Mouse (Mus musculus) C2C12 (cell line): ENCODE results near the gene Tssk1. TPM values are rescaled to one million over a fixed set of nuclear protein-coding genes. Genes with fewer than 3 reads are reported as not detected.

Experiments
- H3K27me3 ChIP-seq: one replicate; pipeline ENCODE4 v1.6.1; 2011; ENCODE audit not compliant: control insufficient read depth, insufficient read depth, insufficient read length
- H3K36me3 ChIP-seq: one replicate; pipeline ENCODE4 v1.6.1; 2011; ENCODE audit not compliant: control insufficient read depth, insufficient read depth
- H3K4me3 ChIP-seq: one replicate; pipeline ENCODE4 v1.5.1; 2011; ENCODE audit warnings: mild to moderate bottlenecking, control low read depth; ENCODE audit not compliant: poor library complexity, insufficient read depth, severe bottlenecking
- H3K79me2 ChIP-seq: one replicate; pipeline ENCODE4 v1.6.1; 2011; ENCODE audit not compliant: control insufficient read depth, insufficient read depth
- H3K79me3 ChIP-seq: one replicate; pipeline ENCODE4 v1.6.1; 2011; ENCODE audit warnings: low read depth, control low read depth
- H3ac ChIP-seq: one replicate; pipeline ENCODE3; 2011; ENCODE audit warnings: low read depth; ENCODE audit not compliant: control insufficient read depth, insufficient read length
- CEBPB ChIP-seq: IDR thresholded peaks from one replicate; pipeline ENCODE4 v1.6.1; 2011; ENCODE audit warnings: low read depth, mild to moderate bottlenecking, control low read depth, moderate library complexity
- CTCF ChIP-seq: IDR thresholded peaks from one replicate; pipeline ENCODE4 v1.5.1; 2011; ENCODE audit not compliant: control insufficient read depth, insufficient read depth, insufficient read length
- FOSL1 ChIP-seq: IDR thresholded peaks from one replicate; pipeline ENCODE4 v1.8.0; 2011; ENCODE audit warnings: mild to moderate bottlenecking, low read length; ENCODE audit not compliant: poor library complexity, insufficient read depth, severe bottlenecking
- MAX ChIP-seq: IDR thresholded peaks from one replicate; pipeline ENCODE4 v1.6.1; 2011; ENCODE audit warnings: mild to moderate bottlenecking, control low read depth
- MYOD1 ChIP-seq: IDR thresholded peaks from one replicate; pipeline ENCODE4 v1.6.1; 2011; ENCODE audit warnings: low read depth; ENCODE audit not compliant: control insufficient read depth, insufficient read length
- MYOG ChIP-seq: IDR thresholded peaks from one replicate; pipeline ENCODE4 v1.6.1; 2011; ENCODE audit not compliant: control insufficient read depth, insufficient read length; ENCODE audit errors: extremely low read depth
- USF1 ChIP-seq: IDR thresholded peaks from one replicate; pipeline ENCODE4 v1.6.1; 2011; ENCODE audit warnings: low read depth, mild to moderate bottlenecking, control low read depth, moderate library complexity
- polyA plus RNA-seq: library from polyadenylated mRNA; unstranded; fragments of >200 nt; fragmentation: generic; extraction: Trizol; gene quantifications from one replicate; pipeline ENCODE4 v1.2.1, GENCODE M21; 2012; ENCODE audit warnings: missing spikeins

Tssk1 gene
- polyA plus RNA-seq, 1 experiment = 0.05 TPM

DNA sequence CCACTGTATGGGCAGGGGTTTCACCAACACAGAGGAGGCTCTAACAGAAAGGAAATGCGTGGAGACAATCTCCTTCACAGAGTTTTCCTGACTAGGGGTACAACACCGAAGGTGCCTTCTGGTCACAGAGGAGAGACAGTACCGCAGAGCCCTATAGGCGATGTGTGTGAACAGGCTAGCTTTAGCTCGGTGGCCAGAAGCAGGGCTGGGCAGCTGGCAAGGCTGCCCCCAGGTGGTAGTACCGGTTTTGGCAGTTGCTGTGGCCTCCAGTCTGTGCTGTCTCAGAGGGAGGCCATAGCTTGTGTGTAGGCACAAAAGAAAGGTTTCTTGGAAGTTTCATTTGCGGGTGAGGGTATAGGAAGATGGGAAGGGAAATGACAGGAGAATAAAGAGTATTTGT, 44.8 kb downstream of the Tssk1 start:
- no peak overlapping the region for H3ac ChIP-seq
- no peaks in the 10 kb centered on the region for H3K79me2 ChIP-seq

DNA sequence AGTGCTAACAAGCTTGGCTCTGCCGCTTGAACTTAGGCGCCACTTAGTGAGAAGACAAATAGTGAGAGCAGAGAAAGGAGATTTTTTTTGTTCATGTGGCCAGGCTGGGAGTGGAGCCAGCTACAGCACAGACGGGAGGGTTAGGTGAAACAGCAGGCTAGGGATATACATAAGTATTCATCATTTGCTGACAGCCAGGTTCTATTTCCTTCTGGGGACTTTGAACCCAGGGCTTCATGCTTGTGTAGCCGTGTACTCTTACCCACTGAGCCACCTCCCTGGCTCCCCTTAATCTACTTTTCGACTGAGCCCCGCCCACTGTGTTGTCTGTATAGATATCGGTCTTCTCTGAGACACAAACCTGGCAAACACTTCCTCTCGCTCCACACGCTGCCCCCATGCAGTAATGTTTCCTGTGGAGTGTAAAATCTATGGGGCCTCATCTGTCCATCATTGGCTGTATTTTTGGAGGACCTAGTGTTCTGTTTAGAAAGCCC, 45.3 kb downstream of the Tssk1 start:
- H3K36me3 ChIP-seq = no peaks in the 10 kb centered on the region
- H3ac ChIP-seq = no peak overlapping the region
- no peaks in the 10 kb centered on the region for H3K79me2 ChIP-seq
- TF ChIP-seq FOSL1 (no peak), MYOG (no peak), CEBPB (no peak), MAX (no peak), MYOD1 (no peak), USF1 (no peak), CTCF (no peak)
- no peaks in the 10 kb centered on the region for H3K79me3 ChIP-seq
- H3K27me3 ChIP-seq = peaks cover 33% of the 10 kb centered on the region
- no peak overlapping the region for H3K4me3 ChIP-seq

More for the DNA sequence above, 44.8 kb downstream of the Tssk1 start:
- Histone ChIP-seq H3K36me3 (no peaks in the 10 kb centered on the region), H3K4me3 (no peak overlapping the region), H3K27me3 (peaks cover 38% of the 10 kb centered on the region), H3K79me3 (no peaks in the 10 kb centered on the region)
- peak; percentile 80 for TF ChIP-seq CTCF
- TF ChIP-seq USF1 = no peak

DNA sequence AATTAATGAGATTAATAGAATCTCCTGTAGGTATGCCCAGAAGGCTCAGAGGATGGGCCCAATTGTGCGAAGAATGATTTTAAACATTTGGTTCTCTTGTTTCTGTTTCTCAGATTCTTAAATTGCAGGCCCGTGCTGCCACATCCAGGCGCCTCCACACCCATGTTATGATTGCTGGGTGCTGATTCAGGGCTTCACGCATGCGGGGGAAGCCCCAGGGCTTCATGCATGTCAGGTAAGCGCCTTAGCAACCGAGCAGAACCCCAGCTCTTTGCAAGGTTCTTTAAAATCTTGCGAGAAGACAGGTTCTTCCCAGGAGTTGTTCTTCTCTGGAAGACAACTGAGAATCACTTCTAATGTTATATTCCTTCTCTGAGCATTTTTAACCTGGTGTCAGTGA, 49.4 kb downstream of the Tssk1 start:
- Histone ChIP-seq H3K79me3 (no peaks in the 10 kb centered on the region), H3K27me3 (peaks cover 5% of the 10 kb centered on the region), H3K79me2 (no peaks in the 10 kb centered on the region), H3K36me3 (no peaks in the 10 kb centered on the region), H3K4me3 (no peak overlapping the region), H3ac (no peak overlapping the region)
- TF ChIP-seq MAX (no peak), CTCF (no peak), MYOD1 (no peak), USF1 (no peak), CEBPB (no peak), MYOG (no peak), FOSL1 (no peak)

DNA sequence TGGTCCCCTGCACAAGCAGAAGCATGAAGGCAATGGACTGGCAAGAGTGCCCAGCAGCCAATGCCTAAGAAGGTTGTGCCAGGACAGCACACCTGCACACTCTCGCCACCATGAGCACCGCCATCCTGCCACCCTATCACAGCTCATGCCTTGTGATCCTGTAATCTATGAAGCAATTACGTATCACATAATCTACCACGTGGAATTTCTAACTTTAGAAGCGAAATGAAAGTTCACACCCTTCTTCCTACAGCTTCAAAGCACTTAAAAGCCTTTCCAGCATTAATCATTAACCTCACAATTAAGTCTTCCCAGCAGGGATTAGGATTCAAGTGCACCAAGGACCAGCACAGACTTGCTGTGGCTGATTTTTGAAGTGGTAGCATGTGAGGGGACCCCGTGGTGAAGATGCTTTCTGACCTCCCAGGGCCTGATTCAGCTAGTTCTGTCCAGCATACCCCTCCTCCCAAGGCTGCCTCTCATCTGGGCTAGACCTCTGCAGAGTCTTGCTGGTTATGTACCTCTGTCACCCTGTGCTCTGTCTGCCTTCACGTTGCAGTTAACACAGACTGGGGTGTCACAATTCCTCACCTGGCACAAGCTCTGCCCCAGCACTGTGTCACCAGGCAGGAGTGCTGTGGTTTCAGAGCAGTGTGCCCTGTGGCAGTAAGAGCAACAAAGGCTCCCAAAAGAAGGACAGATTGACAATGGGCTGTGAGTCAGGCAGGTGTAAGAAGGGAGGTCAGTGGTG, 51.2 kb downstream of the Tssk1 start:
- TF ChIP-seq MAX (no peak), CTCF (no peak), CEBPB (no peak), FOSL1 (no peak), USF1 (no peak), MYOD1 (no peak), MYOG (no peak)
- Histone ChIP-seq H3ac (no peak overlapping the region), H3K36me3 (no peaks in the 10 kb centered on the region), H3K4me3 (no peak overlapping the region), H3K79me2 (no peaks in the 10 kb centered on the region), H3K27me3 (peaks cover 5% of the 10 kb centered on the region), H3K79me3 (no peaks in the 10 kb centered on the region)

Other genes starting within 250 kb of the Tssk1 start
- gene Ccdc74a, start 247.8 kb upstream of the Tssk1 start, polyA plus RNA-seq = 9.6 TPM
- gene Med15, start 161.3 kb upstream of the Tssk1 start, polyA plus RNA-seq = 45.9 TPM
- 83.6 TPM for gene Klhl22, start 134.6 kb upstream of the Tssk1 start, polyA plus RNA-seq
- 38.5 TPM for gene Scarf2, start 96.9 kb upstream of the Tssk1 start, polyA plus RNA-seq
- gene B830017H08Rik, start 61.1 kb upstream of the Tssk1 start, polyA plus RNA-seq = not detected
- gene Car15, start 55.9 kb upstream of the Tssk1 start, polyA plus RNA-seq = 0.66 TPM
- 0.06 TPM for gene Gm20518, start 2.6 kb upstream of the Tssk1 start, polyA plus RNA-seq
- gene Dgcr2, start 4.3 kb downstream of the Tssk1 start, polyA plus RNA-seq = 41.9 TPM
- gene Tssk2, start 4.4 kb downstream of the Tssk1 start, polyA plus RNA-seq = 0.05 TPM
- 21.2 TPM for gene Ess2, start 17.1 kb downstream of the Tssk1 start, polyA plus RNA-seq
- not detected for gene Gsc2, start 20.8 kb downstream of the Tssk1 start, polyA plus RNA-seq
- 57.3 TPM for gene Slc25a1, start 34.0 kb downstream of the Tssk1 start, polyA plus RNA-seq
- not detected for gene Vpreb2, start 86.2 kb downstream of the Tssk1 start, polyA plus RNA-seq
- 71.1 TPM for gene Dgcr6, start 158.6 kb downstream of the Tssk1 start, polyA plus RNA-seq
- gene Prodh, start 196.0 kb downstream of the Tssk1 start, polyA plus RNA-seq = 7.3 TPM
- 0.11 TPM for gene Rtn4r, start 233.4 kb downstream of the Tssk1 start, polyA plus RNA-seq